30 mouse cellular contexts compared by ENCODE assay signal in the genomic region with DNA sequence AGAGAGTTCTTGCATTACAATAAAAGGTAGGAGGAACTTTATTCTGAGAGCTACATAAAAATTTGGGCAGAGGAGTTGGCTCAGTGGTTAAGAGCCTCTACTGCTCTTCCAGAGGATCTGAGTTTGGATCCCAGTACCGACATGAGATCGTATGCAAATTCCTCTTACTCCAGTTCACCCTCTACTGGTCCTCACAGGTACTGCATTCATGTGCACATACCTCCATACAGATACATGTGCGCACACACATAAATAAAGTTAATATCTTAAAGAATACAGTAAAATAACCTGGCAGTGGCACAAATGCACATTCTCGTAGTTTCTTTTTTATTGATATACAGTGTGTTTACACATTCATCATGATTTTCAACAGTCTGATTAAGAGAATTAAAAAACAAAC.
A peak's percentile ranks its signal among the peaks of the same experiment; 100 is the strongest.
DNase-seq lines count a peak whose midpoint lies in the region; ATAC-seq and TF ChIP-seq lines count a peak whose summit lies in the region.
"Had no signal": no experiment of that assay in that cellular context is flagged by ENCODE, and none has a peak within 500 bp of the region (broad histone marks: within the 10 kb centered on the region; RNA-seq: fewer than 3 reads in every experiment).

No protein-coding gene starts in this region.

- no peak overlapping the region for H3K9ac ChIP-seq in hindbrain, postnatal 0 days (replicated peaks; ENCODE audit: low read length)
- H3K9ac ChIP-seq in hindbrain, embryonic 13.5 days, result no peak overlapping the region
- no peak overlapping the region for H3K9ac ChIP-seq in lung, embryonic 14.5 days
- H3K9ac ChIP-seq in ES-E14 (ENCODE audit: insufficient read depth, low read depth, low read length, poor library complexity, severe bottlenecking), result no peak overlapping the region
- H3K9ac ChIP-seq: embryonic facial prominence, embryonic 12.5 days; forebrain, embryonic 13.5 days; hindbrain, embryonic 14.5 days; limb, embryonic 15.5 days; midbrain, embryonic 15.5 days; stomach, embryonic 15.5 days had no signal

- H3K9me3 ChIP-seq in hindbrain, postnatal 0 days (ENCODE audit: low read length), result no peaks in the 10 kb centered on the region
- H3K9me3 ChIP-seq in hindbrain, embryonic 13.5 days, result no peaks in the 10 kb centered on the region
- H3K9me3 ChIP-seq in lung, embryonic 14.5 days (ENCODE audit: low read depth, low read length), result 0 out of 2 replicates have a peak, but pooled peaks cover 3% of the 10 kb centered on the region
- no peaks in the 10 kb centered on the region for H3K9me3 ChIP-seq in ES-E14 (ENCODE audit: control insufficient read depth, insufficient read depth, low read depth, low read length)
- H3K9me3 ChIP-seq: embryonic facial prominence, embryonic 12.5 days; forebrain, embryonic 13.5 days; limb, embryonic 15.5 days; midbrain, embryonic 15.5 days; stomach, embryonic 15.5 days had no signal

- H3K36me3 ChIP-seq in hindbrain, postnatal 0 days (ENCODE audit: insufficient read depth, low read length), result no peaks in the 10 kb centered on the region
- H3K36me3 ChIP-seq in hindbrain, embryonic 13.5 days, result no peaks in the 10 kb centered on the region
- no peaks in the 10 kb centered on the region for H3K36me3 ChIP-seq in lung, embryonic 14.5 days (ENCODE audit: insufficient read depth)
- H3K36me3 ChIP-seq in ES-E14 (ENCODE audit: control insufficient read depth, insufficient read depth, low read length, poor library complexity, severe bottlenecking), result no peaks in the 10 kb centered on the region
- H3K36me3 ChIP-seq: embryonic facial prominence, embryonic 12.5 days; limb, embryonic 15.5 days; midbrain, embryonic 15.5 days; stomach, embryonic 15.5 days had no signal

- DNase-seq in hindbrain, postnatal 0 days (ENCODE audit: low spot score), result no peak
- no peak for DNase-seq in lung, embryonic 14.5 days
- DNase-seq in lung, postnatal 4 days, result no peak
- DNase-seq in ES-E14 (ENCODE audit: low read depth, low spot score), result peak; percentile 8
- peak; percentile 2 for DNase-seq in forelimb bud, embryonic 11.5 days (ENCODE audit: low read depth, low spot score)
- DNase-seq in kidney, postnatal 36 days, result no peak
- DNase-seq in urinary bladder, postnatal 10 days (ENCODE audit: low spot score), result no peak
- DNase-seq: adrenal gland, adult 8-10 months; B cell, adult 2 months; cerebellum, adult 2 months; cerebellum, postnatal 25 days; gastrocnemius, postnatal 36 days; heart, postnatal 36 days; kidney, adult 9 months; kidney, postnatal 25 days; left cerebral cortex, postnatal 4 days; lung, adult 18-20 months; lung, postnatal 36 days; right cerebral cortex, postnatal 4 days; thymus, adult 18-20 months; thymus, postnatal 36 days had no signal

- no peak overlapping the region for H3K27ac ChIP-seq in hindbrain, postnatal 0 days
- H3K27ac ChIP-seq in hindbrain, embryonic 13.5 days, result no peak overlapping the region
- H3K27ac ChIP-seq in lung, embryonic 14.5 days (ENCODE audit: low read depth), result no peak overlapping the region
- no peak overlapping the region for H3K27ac ChIP-seq in ES-E14 (ENCODE audit: insufficient read depth, low read depth, low read length, poor library complexity, severe bottlenecking)
- H3K27ac ChIP-seq: embryonic facial prominence, embryonic 12.5 days; forebrain, embryonic 13.5 days; hindbrain, embryonic 14.5 days; limb, embryonic 15.5 days; midbrain, embryonic 15.5 days; stomach, embryonic 15.5 days had no signal

- ATAC-seq in hindbrain, postnatal 0 days, result no peak
- no peak for ATAC-seq in hindbrain, embryonic 13.5 days (ENCODE audit: low FRiP score)
- no peak for ATAC-seq in lung, embryonic 14.5 days (ENCODE audit: insufficient read depth)
- ATAC-seq: activated CD4-positive, CD25-positive, alpha-beta regulatory T cell, adult 4 months; forebrain, embryonic 13.5 days; midbrain, embryonic 15.5 days; Patski had no signal

- no peaks in the 10 kb centered on the region for H3K27me3 ChIP-seq in hindbrain, postnatal 0 days (ENCODE audit: insufficient read depth, low read length)
- no peaks in the 10 kb centered on the region for H3K27me3 ChIP-seq in hindbrain, embryonic 13.5 days
- no peaks in the 10 kb centered on the region for H3K27me3 ChIP-seq in lung, embryonic 14.5 days (ENCODE audit: insufficient read depth, low read length)
- H3K27me3 ChIP-seq: embryonic facial prominence, embryonic 12.5 days; forebrain, embryonic 13.5 days; limb, embryonic 15.5 days; midbrain, embryonic 15.5 days; stomach, embryonic 15.5 days had no signal

- 92% methylated on average over 4 of the region's 4 CpGs for WGBS in hindbrain, postnatal 0 days
- 95% methylated on average over 4 of the region's 4 CpGs for WGBS in hindbrain, embryonic 13.5 days
- 85% methylated on average over 4 of the region's 4 CpGs for WGBS in lung, embryonic 14.5 days

- no peaks in the 10 kb centered on the region for H3K4me1 ChIP-seq in hindbrain, postnatal 0 days (ENCODE audit: insufficient read depth, low read length)
- H3K4me1 ChIP-seq in hindbrain, embryonic 13.5 days (replicated peaks), result no peaks in the 10 kb centered on the region
- H3K4me1 ChIP-seq in lung, embryonic 14.5 days (ENCODE audit: insufficient read depth), result no peaks in the 10 kb centered on the region
- no peaks in the 10 kb centered on the region for H3K4me1 ChIP-seq in ES-E14 (ENCODE audit: control insufficient read depth in 2 of 2, insufficient read depth in 2 of 2, low read length in 2 of 2, poor library complexity in 1 of 2)
- H3K4me1 ChIP-seq: embryonic facial prominence, embryonic 12.5 days; forebrain, embryonic 13.5 days; limb, embryonic 15.5 days; midbrain, embryonic 15.5 days; stomach, embryonic 15.5 days had no signal

- H3K4me3 ChIP-seq in hindbrain, postnatal 0 days (ENCODE audit: low read length), result no peak overlapping the region
- H3K4me3 ChIP-seq in hindbrain, embryonic 13.5 days, result no peak overlapping the region
- no peak overlapping the region for H3K4me3 ChIP-seq in lung, embryonic 14.5 days (ENCODE audit: low read depth, low read length)
- H3K4me3 ChIP-seq in ES-E14 (ENCODE audit: insufficient read depth in 1 of 2, low read depth in 1 of 2, low read length in 2 of 2, poor library complexity in 1 of 2, severe bottlenecking in 1 of 2), result no peak overlapping the region
- H3K4me3 ChIP-seq: embryonic facial prominence, embryonic 12.5 days; forebrain, embryonic 13.5 days; limb, embryonic 15.5 days; midbrain, embryonic 15.5 days; stomach, embryonic 15.5 days had no signal

- no peak overlapping the region for H3K4me2 ChIP-seq in hindbrain, postnatal 0 days (ENCODE audit: low read depth, low read length)
- H3K4me2 ChIP-seq in hindbrain, embryonic 13.5 days, result no peak overlapping the region
- no peak overlapping the region for H3K4me2 ChIP-seq in lung, embryonic 14.5 days
- H3K4me2 ChIP-seq: embryonic facial prominence, embryonic 12.5 days; forebrain, embryonic 13.5 days; hindbrain, embryonic 14.5 days; limb, embryonic 15.5 days; midbrain, embryonic 15.5 days; stomach, embryonic 15.5 days had no signal

- in situ Hi-C loops in ES-E14 (cut with MboI; ENCODE audit: low sequenced_read_pairs in 2 of 2, unreplicated experiment in 2 of 2), result no loop called here

- peak; percentile 38; the same call in 1 of the 2 replicates for TF ChIP-seq CTCF in hindbrain, postnatal 0 days (IDR thresholded peaks at IDR 0.05; ENCODE audit: low read depth)
- peak; percentile 31 for TF ChIP-seq CTCF in lung, embryonic 14.5 days (IDR thresholded peaks at IDR 0.05; ENCODE audit: low read depth)

TF ChIP-seq in ES-E14, 5 proteins besides CTCF, POLR2A, EP300 and RAD21:
- TF ChIP-seq HCFC1 (IDR thresholded peaks at IDR 0.05; ENCODE audit: borderline replicate concordance, insufficient read depth, low read length), result no peak
- TF ChIP-seq ZNF384 (IDR thresholded peaks at IDR 0.05; ENCODE audit: low read depth, low read length), result no peak
- TF ChIP-seq CHD2 (IDR thresholded peaks at IDR 0.05; ENCODE audit: low read depth, low read length), result no peak
- no peak for TF ChIP-seq ZC3H11A (IDR thresholded peaks at IDR 0.05; ENCODE audit: borderline replicate concordance, low read depth, low read length)
- TF ChIP-seq MAFK (IDR thresholded peaks at IDR 0.05; ENCODE audit: insufficient read depth, low read depth, low read length), result no peak
TF ChIP-seq in ES-E14: peak in this region for 0.

Comparison
In these comparisons a context has a peak if more than half of its experiments do, and no peak if none do; other contexts are left out.
1. DNase-seq: peak in ES-E14 (single experiment) and forelimb bud, embryonic 11.5 days (single experiment); none in hindbrain, postnatal 0 days (single experiment), lung, embryonic 14.5 days (single experiment), lung, postnatal 4 days (0 of 2), kidney, postnatal 36 days (0 of 2) and urinary bladder, postnatal 10 days (single experiment).